Mouse (Mus musculus): ENCODE results near the gene Slc35c1. TPM values are rescaled to one million over a fixed set of nuclear protein-coding genes. Genes with fewer than 3 reads are reported as not detected.

The Slc35c1 gene
- polyA plus RNA-seq, 1 experiment, result 160 TPM

DNA sequence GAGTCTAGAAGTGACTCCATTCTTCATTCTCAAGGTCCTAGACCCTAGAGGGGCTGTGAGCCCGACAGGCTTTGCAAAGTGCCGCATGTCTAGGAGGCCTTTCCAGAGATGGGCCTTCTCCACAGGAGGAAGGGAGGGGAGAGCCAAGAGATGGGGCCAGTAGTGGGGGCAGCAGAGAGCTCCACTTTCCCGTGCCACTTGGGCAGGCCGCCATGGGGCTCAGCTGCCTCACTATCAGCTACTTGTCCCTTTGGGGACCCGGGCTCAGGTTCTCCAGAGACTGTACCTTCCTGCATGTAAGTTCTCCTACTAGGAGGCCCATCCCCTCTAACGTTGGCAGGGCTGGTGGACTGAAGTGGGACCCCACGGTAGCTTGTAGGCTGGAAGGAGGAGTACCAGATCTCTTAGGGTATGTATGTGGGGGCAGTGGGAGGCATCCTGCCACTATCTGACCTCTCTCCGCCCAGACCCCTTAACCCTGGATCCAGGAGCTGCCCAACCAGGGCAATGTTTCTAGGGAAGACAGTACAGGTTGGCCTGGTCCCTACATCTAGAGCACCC is 3.3 kb downstream of the Slc35c1 start:
- Histone ChIP-seq H3K27me3 (ENCODE audit: control insufficient read depth, insufficient read depth, low read length) (no peaks in the 10 kb centered on the region), H3K27ac (ENCODE audit: insufficient read depth, low read depth, low read length) (no peak overlapping the region), H3K4me1 (ENCODE audit: control insufficient read depth, insufficient read depth, insufficient read length, low read length) (peaks cover 26% of the 10 kb centered on the region), H3K36me3 (ENCODE audit: control insufficient read depth, insufficient read depth, low read length) (peaks cover 48% of the 10 kb centered on the region), H3K4me3 (ENCODE audit: low read depth, low read length) (0 out of 2 replicates have a peak overlapping the region, but pooled peaks have one; percentile 6)
- 50% methylated on average over 8 of the region's 8 CpGs for WGBS
- TF ChIP-seq CTCF (IDR thresholded peaks at IDR 0.05; ENCODE audit: extremely low read depth, insufficient read length, insufficient replicate concordance, low read depth, low read length) (no peak), POLR2A (IDR thresholded peaks at IDR 0.05; ENCODE audit: low read depth, low read length) (no peak)

DNA sequence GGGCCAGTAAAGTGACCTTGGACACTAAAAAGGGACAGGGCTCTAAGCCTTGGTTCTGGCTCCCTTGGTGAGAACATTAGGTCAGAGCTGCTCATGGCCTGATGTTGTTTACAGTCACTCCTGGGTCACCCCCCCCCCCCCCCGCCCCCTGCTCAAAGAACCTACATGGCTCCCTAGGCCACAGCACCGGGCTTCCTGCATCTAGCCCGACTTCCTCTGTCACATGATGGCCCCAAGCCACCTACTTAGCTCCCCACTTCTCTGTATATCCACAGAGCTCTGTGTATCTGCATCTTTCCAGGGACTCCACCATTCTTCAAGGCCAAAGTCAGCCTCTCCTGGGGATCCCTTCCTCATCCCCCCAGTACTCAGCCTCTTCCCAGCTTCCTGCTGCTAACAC is 4.6 kb downstream of the Slc35c1 start:
- H3K4me3 ChIP-seq (ENCODE audit: low read depth, low read length), result no peak overlapping the region
- H3K27ac ChIP-seq (ENCODE audit: insufficient read depth, low read depth, low read length), result no peak overlapping the region
- WGBS, result 47% methylated on average over 3 of the region's 3 CpGs
- H3K4me1 ChIP-seq (ENCODE audit: control insufficient read depth, insufficient read depth, insufficient read length, low read length), result peaks cover 26% of the 10 kb centered on the region
- H3K36me3 ChIP-seq (ENCODE audit: control insufficient read depth, insufficient read depth, low read length), result peaks cover 48% of the 10 kb centered on the region
- no peaks in the 10 kb centered on the region for H3K27me3 ChIP-seq (ENCODE audit: control insufficient read depth, insufficient read depth, low read length)
- TF ChIP-seq POLR2A (IDR thresholded peaks at IDR 0.05; ENCODE audit: low read depth, low read length) (no peak), CTCF (IDR thresholded peaks at IDR 0.05; ENCODE audit: extremely low read depth, insufficient read length, insufficient replicate concordance, low read depth, low read length) (no peak)

DNA sequence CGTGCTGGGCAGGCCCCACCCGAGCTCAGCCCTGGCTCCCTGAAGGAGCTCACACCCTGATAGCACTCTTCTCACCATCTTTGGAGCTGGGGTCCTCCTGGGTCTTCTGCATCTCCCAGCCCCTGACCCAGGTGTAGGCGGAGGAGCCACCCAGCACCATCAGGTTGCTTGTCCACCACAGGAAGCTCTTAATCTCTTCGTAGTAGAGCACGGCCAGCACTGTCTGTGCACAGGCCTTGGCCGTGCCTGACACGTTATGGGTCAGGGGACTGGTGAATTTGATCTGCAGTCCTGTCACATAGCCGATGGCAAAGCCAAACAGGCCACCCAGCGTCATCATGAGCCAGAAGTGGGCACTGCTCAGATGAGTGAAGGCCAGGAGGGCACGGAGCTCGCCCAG is 6.2 kb downstream of the Slc35c1 start:
- TF ChIP-seq POLR2A (IDR thresholded peaks at IDR 0.05; ENCODE audit: low read depth, low read length) (no peak), CTCF (IDR thresholded peaks at IDR 0.05; ENCODE audit: extremely low read depth, insufficient read length, insufficient replicate concordance, low read depth, low read length) (no peak)
- 92% methylated on average over 11 of the region's 11 CpGs for WGBS
- H3K36me3 ChIP-seq (ENCODE audit: control insufficient read depth, insufficient read depth, low read length), result peaks cover 48% of the 10 kb centered on the region
- no peak overlapping the region for H3K4me3 ChIP-seq (ENCODE audit: low read depth, low read length)
- H3K4me1 ChIP-seq (ENCODE audit: control insufficient read depth, insufficient read depth, insufficient read length, low read length), result peaks cover 22% of the 10 kb centered on the region
- no peaks in the 10 kb centered on the region for H3K27me3 ChIP-seq (ENCODE audit: control insufficient read depth, insufficient read depth, low read length)
- H3K27ac ChIP-seq (ENCODE audit: insufficient read depth, low read depth, low read length), result no peak overlapping the region

DNA sequence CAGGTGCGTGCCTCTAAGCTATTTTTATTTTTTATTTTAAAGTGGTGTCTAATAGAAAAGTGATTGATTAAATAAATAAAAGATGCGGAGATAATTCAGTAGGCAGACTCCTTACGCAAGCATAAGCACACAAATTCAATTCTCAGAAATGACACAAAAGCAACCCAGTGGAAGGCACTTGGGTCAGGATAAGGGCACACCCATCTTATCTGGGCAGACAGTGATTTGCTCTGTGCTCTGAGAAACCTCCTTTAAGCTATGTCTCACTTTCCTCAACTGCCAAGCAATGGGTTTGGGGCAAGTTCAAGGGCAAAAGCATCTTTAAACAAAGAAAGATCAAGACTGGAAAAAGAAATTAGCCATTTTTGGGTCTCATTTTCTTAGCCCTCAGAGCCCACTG is 9.2 kb downstream of the Slc35c1 start:
- no peak for TF ChIP-seq CTCF (IDR thresholded peaks at IDR 0.05; ENCODE audit: extremely low read depth, insufficient read length, insufficient replicate concordance, low read depth, low read length)
- TF ChIP-seq POLR2A (IDR thresholded peaks at IDR 0.05; ENCODE audit: low read depth, low read length), result no peak
- H3K4me3 ChIP-seq (ENCODE audit: low read depth, low read length), result no peak overlapping the region
- 81% methylated on average over 3 of the region's 3 CpGs for WGBS
- peaks cover 32% of the 10 kb centered on the region for H3K36me3 ChIP-seq (ENCODE audit: control insufficient read depth, insufficient read depth, low read length)
- H3K27me3 ChIP-seq (ENCODE audit: control insufficient read depth, insufficient read depth, low read length), result no peaks in the 10 kb centered on the region
- H3K27ac ChIP-seq (ENCODE audit: insufficient read depth, low read depth, low read length), result no peak overlapping the region
- H3K4me1 ChIP-seq (ENCODE audit: control insufficient read depth, insufficient read depth, insufficient read length, low read length), result peaks cover 16% of the 10 kb centered on the region

DNA sequence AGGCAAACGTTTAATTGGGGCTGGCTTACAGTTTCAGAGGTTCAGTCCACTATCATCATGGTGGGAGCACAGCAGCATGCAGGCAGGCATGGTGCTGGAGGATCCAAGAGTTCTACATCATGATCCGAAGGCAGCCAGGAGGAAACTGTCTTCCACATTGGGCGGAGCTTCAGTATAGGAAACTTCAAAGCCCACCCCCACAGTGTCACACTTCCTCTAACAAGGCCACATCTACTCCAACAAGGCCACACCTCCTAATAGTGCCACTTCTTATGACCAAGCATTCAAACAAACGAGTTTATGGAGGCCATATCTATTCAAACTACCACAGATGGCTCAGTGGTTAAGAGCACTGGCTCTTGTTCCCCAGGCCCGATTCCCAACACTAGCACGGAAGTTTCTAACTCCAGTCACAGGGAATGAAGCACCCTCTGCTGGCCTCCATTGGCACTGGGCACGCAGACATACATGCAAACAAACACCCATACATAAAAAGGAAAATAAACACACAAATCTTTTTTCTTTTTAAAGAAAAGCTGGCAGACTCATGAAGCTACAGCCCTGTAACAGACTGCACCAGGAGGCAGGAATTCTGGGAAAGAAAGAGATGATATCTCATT is 13.1 kb downstream of the Slc35c1 start:
- no peak overlapping the region for H3K4me3 ChIP-seq (ENCODE audit: low read depth, low read length)
- peak overlapping the region; percentile 54 for H3K27ac ChIP-seq (ENCODE audit: insufficient read depth, low read depth, low read length)
- WGBS, result 38% methylated on average over 7 of the region's 7 CpGs
- no peaks in the 10 kb centered on the region for H3K27me3 ChIP-seq (ENCODE audit: control insufficient read depth, insufficient read depth, low read length)
- H3K4me1 ChIP-seq (ENCODE audit: control insufficient read depth, insufficient read depth, insufficient read length, low read length), result peaks cover 25% of the 10 kb centered on the region
- TF ChIP-seq CTCF (IDR thresholded peaks at IDR 0.05; ENCODE audit: extremely low read depth, insufficient read length, insufficient replicate concordance, low read depth, low read length), result no peak; the same call in 1 of the 2 replicates
- TF ChIP-seq POLR2A (IDR thresholded peaks at IDR 0.05; ENCODE audit: low read depth, low read length), result no peak
- peaks cover under 1% of the 10 kb centered on the region; the same call in 1 of the 2 replicates for H3K36me3 ChIP-seq (ENCODE audit: control insufficient read depth, insufficient read depth, low read length)

DNA sequence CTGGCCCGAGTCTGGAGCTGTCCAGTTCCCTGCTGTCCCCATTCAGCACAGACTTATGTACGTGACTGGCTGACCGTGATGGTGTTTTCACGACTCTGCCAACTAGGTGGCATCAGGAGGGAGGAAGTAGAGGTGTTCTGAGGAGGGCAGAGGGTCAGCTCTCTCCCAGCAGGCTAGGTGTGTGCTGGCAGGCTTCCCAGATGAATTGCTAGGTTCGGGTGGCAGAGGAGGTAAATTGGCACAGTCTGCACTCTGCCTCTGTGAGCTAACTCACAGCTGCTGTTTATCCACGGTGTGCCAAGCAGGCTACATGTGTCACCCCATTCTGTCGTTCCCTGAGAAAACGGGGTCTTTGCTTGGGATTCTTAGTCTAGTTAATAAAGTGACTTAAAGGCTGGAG is 13.7 kb downstream of the Slc35c1 start:
- TF ChIP-seq POLR2A (IDR thresholded peaks at IDR 0.05; ENCODE audit: low read depth, low read length), result no peak
- TF ChIP-seq CTCF (IDR thresholded peaks at IDR 0.05; ENCODE audit: extremely low read depth, insufficient read length, insufficient replicate concordance, low read depth, low read length), result no peak
- H3K4me1 ChIP-seq (ENCODE audit: control insufficient read depth, insufficient read depth, insufficient read length, low read length), result peaks cover 25% of the 10 kb centered on the region
- H3K27ac ChIP-seq (ENCODE audit: insufficient read depth, low read depth, low read length), result peak overlapping the region; percentile 54
- WGBS, result 28% methylated on average over 8 of the region's 8 CpGs
- no peak overlapping the region for H3K4me3 ChIP-seq (ENCODE audit: low read depth, low read length)
- no peaks in the 10 kb centered on the region for H3K27me3 ChIP-seq (ENCODE audit: control insufficient read depth, insufficient read depth, low read length)
- H3K36me3 ChIP-seq (ENCODE audit: control insufficient read depth, insufficient read depth, low read length), result no peaks in the 10 kb centered on the region

DNA sequence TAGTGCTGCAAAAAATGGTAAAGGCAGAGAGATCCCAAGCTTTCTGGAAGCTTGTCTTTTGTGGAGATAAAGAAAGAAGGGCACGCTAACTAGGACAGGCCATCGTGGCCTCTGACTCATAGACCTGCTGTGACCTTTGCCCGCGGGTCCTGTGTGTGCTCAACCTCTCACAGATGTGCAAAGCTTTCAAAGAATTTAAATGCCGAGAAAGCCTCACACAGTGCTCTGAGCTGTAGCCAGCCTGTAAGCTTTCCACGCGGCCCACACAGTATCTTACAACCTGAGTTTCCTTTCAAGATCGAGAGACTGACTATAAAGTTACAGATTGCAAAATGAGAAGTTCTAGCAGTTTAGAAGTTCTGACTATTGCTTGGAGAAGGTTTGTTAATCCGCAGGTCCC is 14.4 kb downstream of the Slc35c1 start:
- Histone ChIP-seq H3K36me3 (ENCODE audit: control insufficient read depth, insufficient read depth, low read length) (no peaks in the 10 kb centered on the region), H3K4me1 (ENCODE audit: control insufficient read depth, insufficient read depth, insufficient read length, low read length) (peaks cover 25% of the 10 kb centered on the region), H3K27me3 (ENCODE audit: control insufficient read depth, insufficient read depth, low read length) (no peaks in the 10 kb centered on the region), H3K27ac (ENCODE audit: insufficient read depth, low read depth, low read length) (peak overlapping the region; percentile 54), H3K4me3 (ENCODE audit: low read depth, low read length) (no peak overlapping the region)
- TF ChIP-seq CTCF (IDR thresholded peaks at IDR 0.05; ENCODE audit: extremely low read depth, insufficient read length, insufficient replicate concordance, low read depth, low read length) (no peak), POLR2A (IDR thresholded peaks at IDR 0.05; ENCODE audit: low read depth, low read length) (no peak)
- 23% methylated on average over 9 of the region's 9 CpGs for WGBS
